Mouse (Mus musculus) inflammation-experienced regulatory T-cells, adult 16 weeks (primary cell): Measurements from ENCODE around the gene Psmc3ip. TPM values are rescaled to one million over a fixed set of nuclear protein-coding genes. Genes with fewer than 3 reads are reported as not detected.

Experiments used
- polyA plus RNA-seq: library from polyadenylated mRNA; unstranded; fragments of 100-300 nt; shearing (Covaris generic); gene quantifications from one replicate; pipeline ENCODE4 v1.2.1, GENCODE M21; 2017

The Psmc3ip gene
- polyA plus RNA-seq: 7.8 TPM

GRCm38 (mm10) chr11:101095314-101096024, at the start of gene Psmc3ip:
Gene Psmc3ip (minus strand): TSS chr11:101095436.

DNA sequence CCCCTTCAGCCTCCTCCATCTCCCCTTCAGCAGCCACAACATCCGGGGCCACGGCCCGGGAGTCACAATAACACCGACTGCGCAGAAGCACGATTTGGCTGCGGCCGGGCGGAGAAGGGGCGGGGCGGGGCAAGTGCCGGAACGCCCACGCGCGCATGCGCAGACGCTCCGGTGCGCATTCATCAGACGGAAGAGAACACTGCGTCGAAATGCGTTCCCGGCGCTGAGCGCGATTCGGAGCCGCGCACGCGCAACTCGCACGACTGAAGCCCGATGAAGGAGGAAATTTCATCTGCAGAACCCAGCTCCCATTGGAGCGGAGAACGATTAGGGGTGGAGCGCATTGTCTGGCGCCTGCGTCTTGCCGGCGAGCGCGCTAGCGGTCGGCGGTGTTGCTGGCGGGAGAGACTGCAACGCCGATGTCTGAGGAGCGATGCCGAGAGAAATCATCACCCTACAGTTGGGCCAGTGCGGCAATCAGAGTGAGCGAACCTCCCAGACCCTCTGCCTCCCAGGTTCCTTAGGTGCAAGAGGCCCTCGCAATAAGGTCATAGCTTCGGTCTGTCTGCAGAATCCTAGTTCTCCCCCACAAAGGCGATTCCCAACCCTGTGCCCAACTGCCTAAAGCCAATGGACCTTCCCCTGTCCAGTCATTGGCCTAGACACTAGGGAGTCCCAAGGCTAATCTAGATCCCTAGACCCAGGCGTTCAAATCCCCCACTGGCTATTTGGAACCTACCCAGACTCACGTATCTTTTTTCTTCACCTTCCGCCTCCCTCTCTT, 24.7 kb upstream of the Psmc3ip start, which contains the start of the genes Retreg3 and Tubg1:
Retreg3 (minus strand) TSS at position 133 of the 784 bp plus-strand sequence.
Tubg1 (plus strand) TSS at position 178 of the 784 bp plus-strand sequence.

GRCm38 (mm10) chr11:101086756-101087681, 8.2 kb downstream of the Psmc3ip start, which contains the start of gene Mlx:
Gene Mlx (plus strand): TSS chr11:101087277.

GRCm38 (mm10) chr11:101082208-101083082, 12.8 kb downstream of the Psmc3ip start, which contains the start of gene Coasy:
Gene Coasy (plus strand): TSS chr11:101082565.

GRCm38 (mm10) chr11:101078121-101078520, 17.1 kb downstream of the Psmc3ip start, which contains the start of gene Hsd17b1:
Gene Hsd17b1 (plus strand): TSS chr11:101078411.

DNA sequence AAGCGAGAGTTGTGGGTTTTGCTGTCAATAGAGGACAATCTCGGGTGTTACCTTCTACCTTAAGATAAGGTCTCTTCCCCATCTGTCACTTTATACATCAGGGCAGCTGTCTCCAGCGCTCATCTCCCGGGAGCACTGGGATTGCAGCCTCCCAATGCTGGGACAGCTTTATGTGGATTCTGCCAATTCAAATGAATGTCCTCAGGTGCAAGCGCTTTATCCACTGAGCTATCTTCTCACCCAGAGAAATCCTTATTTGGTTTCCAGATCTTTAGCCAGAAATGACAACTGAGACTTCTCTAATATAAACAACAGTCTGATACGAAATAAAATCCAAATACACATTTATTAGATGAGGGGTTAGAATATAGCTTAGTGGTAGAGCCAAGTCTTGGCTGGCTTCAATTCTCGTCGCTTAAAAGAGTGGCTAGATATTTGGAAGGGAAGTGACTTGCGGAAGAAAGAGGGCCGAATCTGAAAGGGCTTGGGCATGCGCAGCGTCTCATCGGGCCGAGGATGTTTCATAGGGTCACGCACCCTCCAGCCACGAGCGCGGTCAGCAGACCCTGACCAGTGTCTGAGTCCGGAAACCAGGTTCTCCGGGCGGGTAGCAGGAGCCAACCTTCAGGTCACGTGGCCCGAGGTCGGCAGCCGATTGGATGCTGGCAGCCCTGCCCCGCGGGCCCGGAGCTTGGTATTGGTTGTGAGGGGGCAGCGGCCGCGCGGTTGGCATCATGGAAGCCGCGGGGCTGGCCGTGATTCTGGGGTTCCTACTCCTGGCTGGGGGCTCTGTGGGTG, 25.6 kb downstream of the Psmc3ip start, which contains the start of gene Naglu:
Naglu (plus strand) TSS at position 622 of the 798 bp plus-strand sequence.

Other genes starting within 250 kb of the Psmc3ip start
- gene Stat5b, start 244.7 kb downstream of the Psmc3ip start, polyA plus RNA-seq: 180 TPM
- 104 TPM for gene Stat5a, start 236.1 kb downstream of the Psmc3ip start, polyA plus RNA-seq
- 363 TPM for gene Stat3, start 155.9 kb downstream of the Psmc3ip start, polyA plus RNA-seq
- gene Cavin1, start 124.5 kb downstream of the Psmc3ip start, polyA plus RNA-seq: 0.22 TPM
- 9.1 TPM for gene Atp6v0a1, start 86.0 kb downstream of the Psmc3ip start, polyA plus RNA-seq
- gene Naglu, start 25.4 kb downstream of the Psmc3ip start, polyA plus RNA-seq: 9.0 TPM
- 0.51 TPM for gene Hsd17b1, start 17.0 kb downstream of the Psmc3ip start, polyA plus RNA-seq
- 39.8 TPM for gene Coasy, start 12.9 kb downstream of the Psmc3ip start, polyA plus RNA-seq
- 114 TPM for gene Mlx, start 8.2 kb downstream of the Psmc3ip start, polyA plus RNA-seq
- 66.3 TPM for gene Retreg3, start 24.5 kb upstream of the Psmc3ip start, polyA plus RNA-seq
- 49.2 TPM for gene Tubg1, start 24.5 kb upstream of the Psmc3ip start, polyA plus RNA-seq
- 4.6 TPM for gene Tubg2, start 60.5 kb upstream of the Psmc3ip start, polyA plus RNA-seq
- 0.16 TPM for gene Cntnap1, start 75.1 kb upstream of the Psmc3ip start, polyA plus RNA-seq
- gene Plekhh3, start 75.9 kb upstream of the Psmc3ip start, polyA plus RNA-seq: not detected
- gene Ccr10, start 80.0 kb upstream of the Psmc3ip start, polyA plus RNA-seq: 3.3 TPM
- 115 TPM for gene Ezh1, start 131.0 kb upstream of the Psmc3ip start, polyA plus RNA-seq
- gene Ramp2, start 150.6 kb upstream of the Psmc3ip start, polyA plus RNA-seq: not detected
- gene Vps25, start 158.3 kb upstream of the Psmc3ip start, polyA plus RNA-seq: 152 TPM
- gene Wnk4, start 165.1 kb upstream of the Psmc3ip start, polyA plus RNA-seq: 6.4 TPM
- gene Cntd1, start 183.6 kb upstream of the Psmc3ip start, polyA plus RNA-seq: 0.34 TPM
- gene Coa3, start 183.7 kb upstream of the Psmc3ip start, polyA plus RNA-seq: 125 TPM
- 231 TPM for gene Becn1, start 206.8 kb upstream of the Psmc3ip start, polyA plus RNA-seq
- 169 TPM for gene Psme3, start 220.8 kb upstream of the Psmc3ip start, polyA plus RNA-seq
- 3.2 TPM for gene Aoc2, start 229.6 kb upstream of the Psmc3ip start, polyA plus RNA-seq
- not detected for gene Aoc3, start 235.2 kb upstream of the Psmc3ip start, polyA plus RNA-seq